Mouse (Mus musculus) megakaryocyte, embryonic 14.5 days (primary cell): Measurements from ENCODE around the gene Rasa1. TPM values are rescaled to one million over a fixed set of nuclear protein-coding genes. Genes with fewer than 3 reads are reported as not detected.

Experiments
- H3K27me3 ChIP-seq: replicated peaks from 2 replicates; pipeline ENCODE3; 2012; ENCODE audit warnings: inconsistent platforms
- H3K36me3 ChIP-seq: replicated peaks from 2 replicates; pipeline ENCODE3; 2012; ENCODE audit warnings: low read length, inconsistent platforms, mixed read lengths
- H3K4me1 ChIP-seq: 2 replicates; pipeline ENCODE4 v1.6.1; 2012; ENCODE audit warnings: inconsistent platforms
- H3K4me3 ChIP-seq: replicated peaks from 2 replicates; pipeline ENCODE3; 2012; ENCODE audit warnings: moderate library complexity, mild to moderate bottlenecking, inconsistent platforms
- H3K9me3 ChIP-seq: 2 replicates; pipeline ENCODE4 v1.6.1; 2012; ENCODE audit warnings: inconsistent platforms
- FLI1 ChIP-seq: IDR thresholded peaks from 2 replicates; pipeline ENCODE4 v1.6.1; 2012; ENCODE audit warnings: low read length, inconsistent platforms, mixed read lengths
- GATA1 ChIP-seq: IDR thresholded peaks from 3 replicates; pipeline ENCODE4 v1.6.1; 2012; ENCODE audit warnings: mixed read lengths, low read length, inconsistent platforms, borderline replicate concordance
- polyA plus RNA-seq: library from polyadenylated mRNA; stranded (reverse); fragments of >175 nt; gene quantifications from 2 replicates; pipeline ENCODE4 v1.2.3, GENCODE M21; 2012; ENCODE audit warnings: low replicate concordance; ENCODE audit not compliant: insufficient read depth

Rasa1 gene
- polyA plus RNA-seq, 1 experiment, result 2.4 TPM

DNA sequence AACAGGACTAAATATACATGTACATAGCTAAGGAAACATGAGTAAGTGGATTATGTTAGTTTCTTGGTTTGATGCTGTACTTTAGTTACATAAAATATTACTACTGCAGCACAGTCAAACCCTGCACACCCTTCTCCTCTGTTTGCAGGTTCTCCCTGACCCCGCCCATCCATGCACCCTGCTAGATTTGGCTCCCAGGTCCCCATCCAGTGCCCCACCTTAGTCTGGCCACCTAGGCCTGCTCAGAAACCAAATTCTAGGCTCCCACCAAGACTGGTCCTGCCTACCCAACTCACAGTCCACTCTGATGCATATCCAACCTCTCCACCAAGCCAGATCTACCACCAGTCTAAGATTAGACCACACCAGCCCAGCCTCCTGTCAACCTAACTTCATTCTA lies 14.4 kb downstream of the Rasa1 start:
- Histone ChIP-seq H3K4me1 (peaks cover 41% of the 10 kb centered on the region), H3K36me3 (peaks cover 8% of the 10 kb centered on the region), H3K27me3 (no peaks in the 10 kb centered on the region), H3K9me3 (no peaks in the 10 kb centered on the region), H3K4me3 (no peak overlapping the region)
- TF ChIP-seq GATA1, result no peak
- TF ChIP-seq FLI1, result no peak

DNA sequence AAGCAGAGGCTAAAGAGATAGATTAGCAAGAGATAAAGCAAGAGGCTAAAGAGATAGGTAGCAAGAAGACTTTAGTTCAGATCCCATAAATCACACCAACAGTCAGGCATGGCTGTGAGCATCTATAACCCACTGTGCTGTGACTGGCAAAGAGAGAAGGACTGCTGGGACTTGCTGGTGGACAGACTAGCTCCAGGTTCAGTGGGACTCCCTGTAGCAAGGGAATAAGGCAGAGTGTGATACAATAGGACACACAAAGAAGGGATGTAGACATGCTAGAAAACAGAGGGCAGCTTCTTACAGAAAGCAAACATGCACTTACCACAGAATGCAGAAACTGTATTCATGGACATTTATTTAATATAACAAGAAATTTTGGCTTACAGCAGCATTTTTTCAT lies 15.1 kb downstream of the Rasa1 start:
- Histone ChIP-seq H3K36me3 (peaks cover 8% of the 10 kb centered on the region), H3K9me3 (no peaks in the 10 kb centered on the region), H3K4me1 (peaks cover 33% of the 10 kb centered on the region), H3K4me3 (no peak overlapping the region), H3K27me3 (no peaks in the 10 kb centered on the region)
- no peak for TF ChIP-seq GATA1
- TF ChIP-seq FLI1, result no peak

DNA sequence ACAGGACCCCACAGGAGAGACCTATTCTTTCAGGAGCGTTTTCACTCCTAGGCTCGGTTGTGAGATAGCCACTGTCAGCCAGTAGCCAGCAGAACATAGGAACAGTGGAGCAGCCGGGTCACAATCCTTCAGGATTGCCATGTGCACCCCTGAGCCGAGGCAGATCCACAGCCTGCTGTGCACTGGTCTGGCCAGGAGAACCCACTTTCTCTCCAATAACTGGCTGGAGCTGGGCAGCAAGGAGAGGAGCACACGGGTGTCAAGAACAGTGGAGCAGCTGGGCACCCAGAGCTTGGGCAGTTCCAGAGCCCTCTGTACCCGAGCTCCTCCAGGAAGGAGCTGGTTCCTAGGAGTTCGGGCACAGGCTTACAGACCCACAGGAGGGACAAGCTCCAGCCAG lies 50.2 kb downstream of the Rasa1 start:
- Histone ChIP-seq H3K4me3 (no peak overlapping the region), H3K4me1 (peaks cover 10% of the 10 kb centered on the region; the same call in 1 of the 2 replicates), H3K9me3 (no peaks in the 10 kb centered on the region), H3K36me3 (peaks cover 67% of the 10 kb centered on the region), H3K27me3 (no peaks in the 10 kb centered on the region)
- no peak for TF ChIP-seq GATA1
- no peak for TF ChIP-seq FLI1

DNA sequence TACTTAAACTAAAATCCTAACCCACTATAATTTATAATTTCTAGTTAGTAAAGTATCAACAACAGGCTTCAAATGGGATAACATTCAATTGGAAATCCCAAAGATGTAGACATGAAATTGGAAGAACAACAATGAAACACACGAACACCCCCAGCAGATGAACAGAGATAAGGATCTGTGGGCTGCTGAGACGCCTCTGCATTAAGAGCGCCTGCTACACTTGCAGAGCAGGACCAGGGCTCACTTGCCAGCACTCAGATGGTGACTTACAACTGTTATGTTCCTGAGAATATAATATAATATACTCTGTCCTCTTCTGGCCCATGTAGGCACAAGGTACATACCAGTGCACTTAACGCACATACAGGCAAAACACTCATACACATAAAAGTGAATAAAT lies 70.3 kb downstream of the Rasa1 start:
- TF ChIP-seq GATA1, result no peak
- TF ChIP-seq FLI1, result no peak
- Histone ChIP-seq H3K9me3 (no peaks in the 10 kb centered on the region), H3K4me3 (no peak overlapping the region), H3K4me1 (no peaks in the 10 kb centered on the region), H3K27me3 (no peaks in the 10 kb centered on the region), H3K36me3 (peaks cover 97% of the 10 kb centered on the region)

DNA sequence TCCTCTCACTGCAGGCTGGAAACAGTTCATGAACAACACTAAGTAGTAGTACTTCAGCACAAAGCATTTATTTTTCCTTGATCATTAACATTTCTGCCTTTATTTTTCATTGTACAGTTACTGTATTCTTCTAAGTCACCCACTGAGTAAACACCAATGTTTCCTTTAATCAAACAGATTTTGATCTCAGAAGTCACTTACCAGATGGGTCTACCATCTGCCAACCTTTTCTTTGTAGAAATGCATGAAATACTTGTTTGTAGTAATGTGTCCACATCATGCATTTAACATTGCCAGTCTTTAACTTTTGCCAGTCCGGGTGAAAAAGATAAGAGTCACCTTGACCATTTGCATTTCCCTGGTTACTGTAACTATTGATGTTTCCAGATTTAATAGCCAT lies 78.6 kb downstream of the Rasa1 start:
- peaks cover 83% of the 10 kb centered on the region for H3K36me3 ChIP-seq
- TF ChIP-seq GATA1, result no peak
- no peak for TF ChIP-seq FLI1
- no peak overlapping the region for H3K4me3 ChIP-seq
- no peaks in the 10 kb centered on the region for H3K9me3 ChIP-seq
- H3K4me1 ChIP-seq, result no peaks in the 10 kb centered on the region; the same call in 1 of the 2 replicates
- no peaks in the 10 kb centered on the region for H3K27me3 ChIP-seq

DNA sequence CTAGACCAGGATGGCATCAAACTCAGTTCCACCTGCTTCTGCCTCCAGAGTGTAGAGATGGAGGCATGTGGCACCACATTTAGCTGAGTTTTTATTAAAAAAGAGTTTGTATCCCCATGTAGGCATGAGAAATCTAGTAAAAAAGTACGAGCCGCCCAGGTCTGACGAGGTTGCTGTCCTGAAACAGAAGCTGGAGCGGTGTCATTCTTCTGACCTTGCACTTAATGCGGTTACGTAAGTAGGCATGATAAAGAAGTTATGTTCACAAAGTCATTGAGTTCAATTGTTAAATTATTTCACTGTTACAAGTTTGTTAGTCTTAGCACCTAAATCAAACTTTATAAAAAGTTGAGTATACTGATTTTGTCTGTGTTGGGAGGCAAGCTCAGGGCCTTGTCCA lies 80.3 kb downstream of the Rasa1 start:
- no peak for TF ChIP-seq GATA1
- no peak for TF ChIP-seq FLI1
- Histone ChIP-seq H3K36me3 (peaks cover 78% of the 10 kb centered on the region), H3K4me1 (no peaks in the 10 kb centered on the region; the same call in 1 of the 2 replicates), H3K4me3 (no peak overlapping the region), H3K9me3 (no peaks in the 10 kb centered on the region), H3K27me3 (no peaks in the 10 kb centered on the region)

DNA sequence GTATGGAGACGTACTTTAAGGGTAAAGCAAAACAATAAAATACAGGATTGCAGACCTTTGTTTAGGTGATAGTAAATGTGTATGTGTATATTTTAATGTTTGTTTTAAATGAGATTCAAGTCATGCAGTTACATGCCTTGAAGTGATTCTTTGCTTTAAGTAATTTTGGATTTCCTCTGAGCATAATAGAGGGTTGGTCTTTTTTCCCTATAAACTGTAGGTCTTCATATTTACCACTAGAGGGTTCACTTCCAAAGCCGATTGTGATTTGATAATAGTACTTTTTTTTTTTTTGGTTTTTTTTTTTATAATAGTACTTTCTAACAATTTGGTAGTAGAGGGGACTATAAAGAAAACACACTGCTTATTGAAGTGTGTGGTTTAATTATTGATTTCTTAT lies 81.4 kb downstream of the Rasa1 start:
- no peaks in the 10 kb centered on the region for H3K9me3 ChIP-seq
- H3K36me3 ChIP-seq, result peaks cover 79% of the 10 kb centered on the region
- no peak for TF ChIP-seq GATA1
- TF ChIP-seq FLI1, result no peak
- H3K4me1 ChIP-seq, result no peaks in the 10 kb centered on the region; the same call in 1 of the 2 replicates
- H3K4me3 ChIP-seq, result no peak overlapping the region
- H3K27me3 ChIP-seq, result no peaks in the 10 kb centered on the region

DNA sequence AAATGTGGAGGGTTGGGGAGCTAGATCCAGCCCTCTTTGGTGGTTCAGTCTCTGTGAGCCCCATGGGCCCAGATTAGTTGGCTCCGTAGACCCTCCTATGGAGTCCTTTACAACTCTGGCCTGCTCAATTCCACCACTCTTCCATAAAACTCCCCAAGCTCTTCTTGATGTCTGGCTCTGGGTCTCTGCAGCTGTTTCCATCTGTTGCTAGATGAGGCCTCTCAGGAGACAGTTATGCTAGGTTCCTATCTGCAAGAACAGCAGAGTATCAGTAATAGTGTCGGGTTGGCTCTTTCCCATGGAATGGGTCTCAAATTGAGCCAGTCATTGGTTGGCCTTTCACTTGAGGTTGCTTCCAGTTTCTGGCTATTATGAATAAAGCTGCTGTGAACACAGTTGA lies 97.7 kb downstream of the Rasa1 start:
- H3K4me1 ChIP-seq, result peaks cover 23% of the 10 kb centered on the region
- TF ChIP-seq GATA1, result no peak
- no peak overlapping the region for H3K4me3 ChIP-seq
- no peaks in the 10 kb centered on the region for H3K27me3 ChIP-seq
- peaks cover 48% of the 10 kb centered on the region for H3K36me3 ChIP-seq
- no peaks in the 10 kb centered on the region for H3K9me3 ChIP-seq

DNA sequence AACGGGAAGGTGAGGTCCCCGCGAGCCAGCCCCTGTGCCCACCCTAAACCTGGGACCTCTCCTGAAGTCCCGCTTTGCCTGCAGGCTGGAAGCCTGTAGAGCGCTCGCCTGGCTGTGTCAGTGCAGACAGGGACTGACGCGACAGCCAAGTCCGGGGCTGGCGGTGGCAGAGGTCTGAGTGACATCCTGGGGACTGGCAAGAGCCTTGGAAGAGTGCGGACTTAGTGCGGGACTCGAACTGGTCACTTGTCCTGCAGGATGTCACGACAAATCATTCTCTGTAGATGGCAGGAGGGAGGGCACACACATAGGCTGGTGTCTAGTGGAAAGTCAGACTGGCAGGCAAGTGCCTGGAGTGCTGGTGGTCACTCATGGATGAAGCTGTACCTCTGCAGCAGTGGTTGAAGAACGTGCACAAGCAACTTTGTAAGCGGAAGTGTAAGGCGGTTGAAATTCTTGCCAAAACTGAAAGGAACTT lies 99.2 kb downstream of the Rasa1 start:
- peaks cover 19% of the 10 kb centered on the region for H3K4me1 ChIP-seq
- H3K27me3 ChIP-seq, result no peaks in the 10 kb centered on the region
- peak overlapping the region; percentile 92 for H3K4me3 ChIP-seq
- TF ChIP-seq FLI1 (no peak), GATA1 (no peak)
- peaks cover 38% of the 10 kb centered on the region for H3K36me3 ChIP-seq
- no peaks in the 10 kb centered on the region for H3K9me3 ChIP-seq

DNA sequence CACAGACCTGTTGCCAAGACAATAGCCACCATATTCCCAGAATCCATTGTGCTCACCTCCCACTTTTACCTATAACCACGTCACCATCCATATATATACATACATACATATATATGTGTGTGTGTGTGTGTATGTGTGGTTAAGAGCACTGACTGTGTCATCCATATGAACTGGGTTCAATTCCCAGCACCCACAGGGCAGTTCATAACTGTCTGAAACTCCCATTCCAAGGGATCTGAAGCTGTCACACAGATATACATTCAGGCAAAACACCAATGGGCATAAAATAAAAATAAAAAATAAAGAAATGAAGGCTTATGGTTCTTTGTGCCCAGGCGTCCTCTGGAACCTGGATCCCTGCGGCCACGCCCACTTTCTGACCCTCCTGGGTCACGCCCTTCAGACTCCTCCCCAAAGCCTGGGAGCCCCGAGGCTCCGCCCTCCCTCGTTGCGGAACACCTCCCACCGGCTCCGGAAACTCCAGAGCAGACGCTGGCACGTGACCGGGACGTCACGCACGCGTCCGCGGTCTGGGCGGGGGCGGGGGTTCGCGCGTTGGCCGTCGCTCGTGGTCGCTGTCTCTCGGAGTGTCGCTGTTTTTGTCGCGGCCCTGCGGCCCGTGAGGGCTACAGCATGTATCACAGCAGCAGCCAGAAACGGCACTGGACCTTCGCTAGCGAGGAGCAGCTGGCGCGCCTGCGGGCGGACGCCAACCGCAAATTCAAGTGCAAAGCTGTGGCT lies 99.9 kb downstream of the Rasa1 start, which contains the start of gene Ccnh:
Ccnh (plus strand) TSS at position 506 of the 741 bp plus-strand sequence.
- H3K9me3 ChIP-seq, result no peaks in the 10 kb centered on the region
- no peaks in the 10 kb centered on the region for H3K27me3 ChIP-seq
- TF ChIP-seq GATA1 (no peak), FLI1 (no peak)
- peaks cover 34% of the 10 kb centered on the region for H3K36me3 ChIP-seq
- H3K4me1 ChIP-seq, result peaks cover 19% of the 10 kb centered on the region
- H3K4me3 ChIP-seq, result peak within 1 kb of the TSS; percentile 92

Other genes starting within 250 kb of the Rasa1 start
- gene Ccnh, start 99.7 kb downstream of the Rasa1 start, polyA plus RNA-seq, result 8.3 and 15.5 TPM in 2 replicates